Mouse (Mus musculus): Measurements from ENCODE around the gene Abca5. TPM values are rescaled to one million over a fixed set of nuclear protein-coding genes. Genes with fewer than 3 reads are reported as not detected.

The Abca5 gene
- polyA plus RNA-seq, 1 experiment, result 1.5 TPM

DNA sequence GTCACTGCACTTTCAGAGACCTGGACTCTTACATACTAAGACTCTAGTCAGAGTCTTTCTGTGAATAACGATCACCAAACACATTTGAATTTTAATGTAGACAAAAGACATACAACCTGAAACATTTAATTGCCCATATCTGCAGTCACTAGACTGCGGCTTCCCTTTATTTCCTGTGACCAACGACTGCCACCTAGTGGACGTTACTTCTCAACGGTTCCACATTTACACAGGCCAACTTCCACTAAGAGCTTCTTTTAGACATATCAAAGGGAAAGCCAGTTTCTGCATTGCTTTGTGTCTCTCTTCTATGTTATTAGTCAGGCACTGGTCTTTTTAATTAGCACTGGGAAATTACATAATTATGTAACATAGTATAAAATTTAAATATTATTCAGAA lies 65.8 kb downstream of the Abca5 start:
- Histone ChIP-seq H3K27ac (ENCODE audit: insufficient read depth, low read depth, low read length) (no peak overlapping the region), H3K4me1 (ENCODE audit: control insufficient read depth, insufficient read depth, low read length) (peaks cover 5% of the 10 kb centered on the region), H3K4me3 (ENCODE audit: insufficient read depth, low read length) (no peak overlapping the region)
- TF ChIP-seq CTCF (IDR thresholded peaks at IDR 0.05; ENCODE audit: low read depth, low read length) (no peak), POLR2A (IDR thresholded peaks at IDR 0.05; ENCODE audit: borderline replicate concordance, low read depth, low read length) (no peak)

DNA sequence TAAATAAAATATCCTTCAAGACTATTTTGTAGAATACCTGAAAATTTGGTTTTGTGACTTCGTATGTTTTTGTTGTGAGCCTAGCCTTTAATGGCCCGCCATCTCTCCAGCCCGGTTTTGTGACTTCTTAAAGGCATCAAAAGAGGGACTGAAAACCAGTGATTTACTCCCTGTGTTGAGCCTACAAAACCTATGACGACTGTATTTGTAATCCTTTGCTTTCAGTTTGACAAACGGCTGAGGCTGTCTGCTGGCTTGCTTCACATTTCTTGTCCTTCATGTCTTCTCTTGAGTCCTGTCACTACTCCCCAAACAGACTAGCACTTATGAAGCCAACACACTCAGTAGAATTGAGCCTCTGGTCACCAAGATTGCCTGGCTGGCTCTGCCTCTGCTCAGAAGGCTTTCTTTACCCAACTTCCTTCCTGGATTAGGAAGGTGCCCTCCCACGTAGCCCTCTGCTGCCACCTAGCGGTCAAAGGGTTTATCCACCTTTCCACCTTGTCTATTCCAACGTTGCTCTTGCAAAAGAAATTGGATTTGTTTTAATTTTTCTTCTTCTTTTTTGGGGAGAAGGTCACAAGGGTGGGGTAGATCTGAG lies 69.2 kb downstream of the Abca5 start:
- peak overlapping the region; percentile 45; the same call in 1 of the 2 replicates for H3K27ac ChIP-seq (ENCODE audit: insufficient read depth, low read depth, low read length)
- peak overlapping the region; percentile 23; the same call in 1 of the 2 replicates for H3K4me3 ChIP-seq (ENCODE audit: insufficient read depth, low read length)
- H3K4me1 ChIP-seq (ENCODE audit: control insufficient read depth, insufficient read depth, low read length), result peaks cover 5% of the 10 kb centered on the region
- TF ChIP-seq POLR2A (IDR thresholded peaks at IDR 0.05; ENCODE audit: borderline replicate concordance, low read depth, low read length) (no peak), CTCF (IDR thresholded peaks at IDR 0.05; ENCODE audit: low read depth, low read length) (peak; percentile 79)

DNA sequence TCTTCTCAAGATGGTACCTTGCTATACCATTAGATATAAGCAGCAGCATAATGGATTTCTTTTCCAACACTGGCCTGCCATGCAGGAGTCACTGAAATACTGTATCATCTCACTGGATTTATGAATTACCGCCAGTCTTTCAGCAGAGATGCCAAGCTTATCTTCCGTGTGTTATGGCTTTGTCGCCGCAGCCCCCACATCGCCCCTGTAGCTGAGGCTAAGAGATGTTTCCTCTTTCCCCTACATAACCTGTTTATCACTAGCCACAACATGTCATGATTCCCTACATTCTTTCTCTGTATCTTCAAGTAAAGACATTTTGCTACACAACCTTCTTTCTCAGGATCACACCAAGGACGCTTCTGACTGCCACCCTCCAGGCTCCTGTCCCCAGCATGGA lies 70.3 kb downstream of the Abca5 start:
- Histone ChIP-seq H3K4me3 (ENCODE audit: insufficient read depth, low read length) (no peak overlapping the region), H3K27ac (ENCODE audit: insufficient read depth, low read depth, low read length) (no peak overlapping the region), H3K4me1 (ENCODE audit: control insufficient read depth, insufficient read depth, low read length) (peaks cover 5% of the 10 kb centered on the region)
- TF ChIP-seq POLR2A (IDR thresholded peaks at IDR 0.05; ENCODE audit: borderline replicate concordance, low read depth, low read length) (no peak), CTCF (IDR thresholded peaks at IDR 0.05; ENCODE audit: low read depth, low read length) (no peak)

DNA sequence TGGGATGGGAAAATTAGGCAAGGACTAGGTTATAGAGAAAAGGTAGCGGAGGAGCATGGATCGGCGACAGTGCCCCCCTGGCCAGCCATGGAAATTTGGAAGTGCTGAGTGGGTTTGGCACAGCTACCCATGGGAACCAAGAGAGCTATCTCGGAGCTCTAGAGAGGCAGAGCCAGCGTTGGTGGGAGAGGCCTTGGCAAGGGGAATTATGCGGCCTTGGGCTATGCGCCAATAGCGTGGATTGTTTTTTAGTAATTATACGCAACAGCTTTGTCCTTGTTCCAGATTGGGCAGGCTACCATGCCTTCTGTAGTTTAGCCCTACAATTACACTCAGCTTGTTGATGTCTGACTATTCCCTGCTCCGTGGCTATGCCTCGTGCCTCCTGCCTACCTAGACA lies 70.8 kb downstream of the Abca5 start:
- Histone ChIP-seq H3K27ac (ENCODE audit: insufficient read depth, low read depth, low read length) (no peak overlapping the region), H3K4me1 (ENCODE audit: control insufficient read depth, insufficient read depth, low read length) (peaks cover 5% of the 10 kb centered on the region), H3K4me3 (ENCODE audit: insufficient read depth, low read length) (no peak overlapping the region)
- no peak for TF ChIP-seq POLR2A (IDR thresholded peaks at IDR 0.05; ENCODE audit: borderline replicate concordance, low read depth, low read length)
- TF ChIP-seq CTCF (IDR thresholded peaks at IDR 0.05; ENCODE audit: low read depth, low read length), result no peak

DNA sequence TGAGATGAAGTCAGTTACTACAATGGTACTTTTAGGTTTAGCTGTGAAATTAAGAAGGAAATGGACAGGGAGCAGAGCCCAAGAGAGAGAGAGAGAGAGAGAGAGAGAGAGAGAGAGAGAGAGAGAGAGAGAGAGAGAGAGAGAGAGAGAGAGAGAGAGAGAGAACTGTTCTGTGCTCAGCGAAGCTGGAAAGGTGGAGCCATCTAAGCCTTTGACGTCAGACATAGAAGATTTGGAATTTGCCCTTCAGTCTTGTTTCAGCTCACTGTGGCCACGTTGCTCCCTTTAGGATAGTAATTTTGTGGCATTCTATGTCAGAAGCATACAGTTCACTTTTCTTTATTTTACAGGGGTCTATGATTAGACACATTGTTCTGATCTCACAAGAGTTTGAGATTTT lies 75.6 kb downstream of the Abca5 start:
- TF ChIP-seq CTCF (IDR thresholded peaks at IDR 0.05; ENCODE audit: low read depth, low read length) (no peak), POLR2A (IDR thresholded peaks at IDR 0.05; ENCODE audit: borderline replicate concordance, low read depth, low read length) (no peak)

DNA sequence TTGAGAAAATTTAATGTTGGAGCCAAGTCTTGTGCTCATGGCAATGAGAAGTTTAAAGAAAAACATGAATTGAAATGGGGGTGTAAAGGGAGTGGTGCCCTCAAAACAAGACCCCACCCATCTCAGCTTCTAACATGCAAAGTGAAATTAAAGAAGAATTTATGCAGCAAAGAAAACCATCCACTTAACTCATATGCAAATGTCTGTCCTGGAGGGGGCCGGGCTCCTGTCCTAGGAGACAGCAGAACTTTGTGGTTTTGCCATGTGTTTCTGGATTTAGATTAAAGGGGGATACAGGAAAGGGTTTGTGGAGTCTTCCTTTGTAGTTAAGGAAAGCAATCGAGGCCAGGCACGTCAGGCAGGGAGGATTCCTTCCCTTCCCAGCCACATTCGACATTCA lies 79.6 kb downstream of the Abca5 start:
- Histone ChIP-seq H3K4me3 (ENCODE audit: insufficient read depth, low read length) (no peak overlapping the region), H3K27ac (ENCODE audit: insufficient read depth, low read depth, low read length) (no peak overlapping the region), H3K4me1 (ENCODE audit: control insufficient read depth, insufficient read depth, low read length) (0 out of 2 replicates have a peak, but pooled peaks cover 2% of the 10 kb centered on the region)
- TF ChIP-seq POLR2A (IDR thresholded peaks at IDR 0.05; ENCODE audit: borderline replicate concordance, low read depth, low read length) (no peak), CTCF (IDR thresholded peaks at IDR 0.05; ENCODE audit: low read depth, low read length) (no peak)

More for the DNA sequence above, 75.6 kb downstream of the Abca5 start:
- H3K4me1 ChIP-seq (ENCODE audit: control insufficient read depth, insufficient read depth, low read length), result 0 out of 2 replicates have a peak, but pooled peaks cover 2% of the 10 kb centered on the region
- H3K27ac ChIP-seq (ENCODE audit: insufficient read depth, low read depth, low read length), result no peak overlapping the region
- H3K4me3 ChIP-seq (ENCODE audit: insufficient read depth, low read length), result no peak overlapping the region

DNA sequence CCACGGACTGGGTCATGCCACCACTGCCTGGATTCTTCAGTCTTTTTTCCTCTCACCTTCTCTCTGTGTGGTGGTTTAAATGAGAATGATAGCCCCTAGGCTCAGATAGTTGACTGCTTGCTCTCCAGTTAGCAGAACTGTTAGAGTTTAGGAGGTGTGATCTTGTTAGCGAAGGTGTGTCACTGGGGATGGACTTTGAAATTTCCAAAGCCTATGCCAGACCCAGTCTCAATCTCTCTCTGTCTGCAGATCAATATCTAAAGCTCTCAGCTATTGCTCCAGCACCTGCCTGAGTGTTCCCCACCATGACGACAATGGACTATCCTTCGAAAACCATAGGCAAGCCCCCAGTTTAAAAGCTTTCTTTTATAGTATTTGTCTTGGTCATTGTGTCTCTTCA lies 80.5 kb downstream of the Abca5 start:
- Histone ChIP-seq H3K27ac (ENCODE audit: insufficient read depth, low read depth, low read length) (no peak overlapping the region), H3K4me1 (ENCODE audit: control insufficient read depth, insufficient read depth, low read length) (peaks cover 2% of the 10 kb centered on the region; the same call in 1 of the 2 replicates), H3K4me3 (ENCODE audit: insufficient read depth, low read length) (no peak overlapping the region)
- TF ChIP-seq CTCF (IDR thresholded peaks at IDR 0.05; ENCODE audit: low read depth, low read length), result no peak
- no peak for TF ChIP-seq POLR2A (IDR thresholded peaks at IDR 0.05; ENCODE audit: borderline replicate concordance, low read depth, low read length)

DNA sequence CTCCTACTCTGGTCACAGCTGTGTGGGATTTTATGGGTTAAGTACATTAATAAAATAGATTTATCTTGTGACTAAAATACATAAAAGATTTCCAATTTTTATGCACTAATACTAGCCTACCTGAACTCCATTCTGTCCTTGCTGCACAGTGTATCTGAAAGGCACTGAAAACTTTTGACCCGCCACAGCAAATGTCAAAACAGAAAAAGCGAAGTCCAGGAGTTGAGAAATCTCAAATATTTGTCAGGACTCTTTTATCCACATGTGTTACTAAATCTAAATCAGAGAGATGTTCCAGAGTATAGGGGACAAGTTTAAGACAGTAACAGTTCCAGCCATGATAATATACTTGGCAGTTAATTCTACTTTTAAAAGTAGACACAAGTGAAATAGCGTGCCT lies 85.3 kb downstream of the Abca5 start:
- Histone ChIP-seq H3K4me3 (ENCODE audit: insufficient read depth, low read length) (no peak overlapping the region), H3K27ac (ENCODE audit: insufficient read depth, low read depth, low read length) (no peak overlapping the region), H3K4me1 (ENCODE audit: control insufficient read depth, insufficient read depth, low read length) (peaks cover 5% of the 10 kb centered on the region)
- TF ChIP-seq POLR2A (IDR thresholded peaks at IDR 0.05; ENCODE audit: borderline replicate concordance, low read depth, low read length), result no peak
- no peak for TF ChIP-seq CTCF (IDR thresholded peaks at IDR 0.05; ENCODE audit: low read depth, low read length)

DNA sequence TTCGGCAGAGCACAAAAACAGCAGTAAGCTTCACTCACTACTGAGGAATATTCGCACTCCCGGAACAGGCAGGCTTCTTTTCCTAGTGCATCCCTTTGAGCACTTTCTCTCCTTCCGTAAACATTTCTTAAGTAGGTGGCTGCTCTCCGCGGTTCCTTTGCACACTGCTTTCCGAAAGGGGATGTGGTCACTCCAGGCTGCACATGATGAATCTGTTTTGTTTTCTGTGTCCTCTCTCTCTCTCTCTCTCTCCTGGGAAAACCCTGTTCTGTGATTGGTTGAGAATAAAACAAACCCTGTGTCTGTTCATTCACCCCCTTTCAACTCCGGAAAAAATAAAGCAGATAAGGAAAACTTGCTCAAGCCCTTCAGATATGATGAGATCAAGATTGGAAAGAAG lies 86.0 kb downstream of the Abca5 start, which contains the start of gene Abca6:
Gene Abca6 (minus strand): TSS at position 243 of the 400 bp plus-strand sequence.
- Histone ChIP-seq H3K4me3 (ENCODE audit: insufficient read depth, low read length) (peak within 1 kb of the TSS; percentile 42), H3K4me1 (ENCODE audit: control insufficient read depth, insufficient read depth, low read length) (peaks cover 5% of the 10 kb centered on the region), H3K27ac (ENCODE audit: insufficient read depth, low read depth, low read length) (peak within 1 kb of the TSS; percentile 77)
- no peak for TF ChIP-seq CTCF (IDR thresholded peaks at IDR 0.05; ENCODE audit: low read depth, low read length)
- no peak for TF ChIP-seq POLR2A (IDR thresholded peaks at IDR 0.05; ENCODE audit: borderline replicate concordance, low read depth, low read length)

- peak overlapping the region; percentile 88 for H3K27ac ChIP-seq (ENCODE audit: insufficient read depth, low read depth, low read length)
- TF ChIP-seq POLR2A (IDR thresholded peaks at IDR 0.05; ENCODE audit: borderline replicate concordance, low read depth, low read length) (no peak), CTCF (IDR thresholded peaks at IDR 0.05; ENCODE audit: low read depth, low read length) (no peak)
- H3K4me3 ChIP-seq (ENCODE audit: insufficient read depth, low read length), result peak overlapping the region; percentile 14; the same call in 1 of the 2 replicates
- peaks cover 17% of the 10 kb centered on the region for H3K4me1 ChIP-seq (ENCODE audit: control insufficient read depth, insufficient read depth, low read length)
These were observed 92.8 kb downstream of the Abca5 start for GRCm38 (mm10) chr11:110244730-110245129.
